Mouse (Mus musculus) kidney, postnatal 25 days (tissue): Measurements from ENCODE around the gene Exoc5.
A peak's percentile ranks its signal among the peaks of the same experiment; 100 is the strongest.

ENCODE experiments used
- DNase-seq, 2 experiments: peaks; one replicate each; pipeline ENCODE4 v3.0.0; 2021; ENCODE audit warnings: mixed read lengths in 2 of 2

Exoc5 gene

DNA sequence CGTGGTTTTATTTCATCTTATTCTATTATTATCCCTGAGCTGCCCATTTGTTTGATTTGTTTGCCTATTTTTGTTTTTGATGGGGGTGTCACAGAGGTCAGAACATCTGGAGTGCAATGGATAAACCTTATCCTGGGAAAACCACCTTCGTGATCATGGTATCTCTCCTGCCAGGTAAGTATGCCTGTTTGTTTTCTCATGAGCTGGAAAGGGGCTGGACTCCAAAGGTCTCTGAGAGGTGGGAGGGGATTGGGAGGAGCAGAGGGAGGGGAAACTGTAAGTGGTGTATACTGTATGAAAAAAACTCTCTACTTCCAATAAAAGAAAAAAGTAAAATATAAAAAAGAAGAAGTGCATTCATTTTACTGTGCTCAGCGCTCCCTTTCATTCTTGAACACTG, 64.8 kb downstream of the Exoc5 start:
- no peak for DNase-seq

DNA sequence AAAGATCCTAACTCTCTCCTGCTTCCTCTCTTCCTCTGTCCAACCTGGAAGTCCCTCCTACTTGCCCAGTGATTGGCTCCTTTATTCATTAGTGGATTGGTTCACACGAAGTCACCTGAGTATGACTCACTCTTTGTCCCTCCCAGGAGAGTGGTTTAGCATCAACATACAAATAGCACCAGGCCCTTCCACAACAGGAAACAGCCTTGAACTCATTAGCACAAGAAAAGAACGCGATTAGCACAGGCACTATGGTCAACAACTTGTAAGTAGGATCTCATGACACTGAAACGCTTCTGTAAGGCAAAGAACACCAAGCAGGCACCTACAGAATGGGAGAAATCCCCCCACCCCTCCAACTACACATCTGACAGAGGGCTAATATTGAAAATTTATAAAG, 67.7 kb downstream of the Exoc5 start:
- no peak for DNase-seq

DNA sequence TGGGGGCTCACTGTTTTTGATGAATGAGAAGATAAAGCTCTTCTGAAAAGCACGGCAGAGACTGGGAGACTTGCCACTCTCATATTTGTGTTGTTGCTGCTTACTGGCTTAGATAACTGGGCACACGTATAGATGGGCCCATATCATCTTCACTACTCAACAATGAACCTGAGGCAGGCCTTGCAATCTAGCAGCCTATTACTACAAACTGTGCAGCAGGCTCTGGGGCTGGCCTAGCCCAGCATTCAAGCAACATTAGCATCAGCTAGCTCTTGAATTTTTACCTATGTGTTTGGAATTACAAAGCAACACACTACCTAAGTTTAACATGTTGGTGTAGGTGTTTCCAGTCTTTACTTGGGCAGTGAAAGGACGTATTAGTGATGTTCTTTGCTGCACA, 72.6 kb downstream of the Exoc5 start:
- DNase-seq = no peak

DNA sequence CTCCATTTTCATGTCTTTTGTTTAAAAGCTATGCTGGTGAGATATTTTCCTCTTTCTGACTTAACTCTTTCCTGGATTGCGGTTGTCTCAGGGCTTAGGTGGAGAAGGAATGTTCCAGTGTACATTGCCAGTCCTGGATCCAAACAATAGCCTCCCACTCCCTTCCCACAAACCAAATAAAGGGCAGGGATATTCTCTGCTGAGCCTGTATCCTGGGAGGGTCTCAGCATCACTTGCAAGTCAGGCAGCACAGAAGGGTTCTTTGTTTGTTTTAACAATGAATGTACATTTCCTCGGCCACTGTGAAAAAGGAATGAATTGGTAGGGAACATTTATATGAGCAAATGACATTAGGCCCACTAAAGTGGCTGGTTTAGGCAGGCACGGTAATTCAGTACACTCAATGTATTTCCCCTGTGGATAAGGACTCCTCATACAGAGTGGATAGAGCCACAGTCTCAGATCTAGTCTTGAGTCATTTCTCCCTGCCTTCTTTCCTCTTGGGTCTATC, 74.3 kb downstream of the Exoc5 start:
- no peak for DNase-seq

DNA sequence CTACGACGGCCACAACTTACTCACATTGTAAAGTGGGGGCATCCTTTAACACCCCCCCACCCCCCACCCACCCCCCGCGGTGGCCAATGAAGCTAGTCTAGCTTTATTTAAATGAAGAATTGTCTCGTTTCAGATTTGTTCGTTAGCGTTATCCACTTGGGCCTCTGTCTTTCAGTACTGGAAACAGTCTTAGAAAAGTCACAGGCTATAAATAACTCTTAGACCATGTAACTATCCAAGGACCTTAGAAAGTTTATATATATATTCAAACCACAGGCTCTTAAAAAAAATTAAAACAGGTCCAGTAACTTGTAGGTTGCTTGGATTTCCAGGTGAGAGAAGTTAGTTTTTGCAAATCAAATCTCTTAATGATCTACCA, 75.3 kb downstream of the Exoc5 start:
- DNase-seq = no peak

DNA sequence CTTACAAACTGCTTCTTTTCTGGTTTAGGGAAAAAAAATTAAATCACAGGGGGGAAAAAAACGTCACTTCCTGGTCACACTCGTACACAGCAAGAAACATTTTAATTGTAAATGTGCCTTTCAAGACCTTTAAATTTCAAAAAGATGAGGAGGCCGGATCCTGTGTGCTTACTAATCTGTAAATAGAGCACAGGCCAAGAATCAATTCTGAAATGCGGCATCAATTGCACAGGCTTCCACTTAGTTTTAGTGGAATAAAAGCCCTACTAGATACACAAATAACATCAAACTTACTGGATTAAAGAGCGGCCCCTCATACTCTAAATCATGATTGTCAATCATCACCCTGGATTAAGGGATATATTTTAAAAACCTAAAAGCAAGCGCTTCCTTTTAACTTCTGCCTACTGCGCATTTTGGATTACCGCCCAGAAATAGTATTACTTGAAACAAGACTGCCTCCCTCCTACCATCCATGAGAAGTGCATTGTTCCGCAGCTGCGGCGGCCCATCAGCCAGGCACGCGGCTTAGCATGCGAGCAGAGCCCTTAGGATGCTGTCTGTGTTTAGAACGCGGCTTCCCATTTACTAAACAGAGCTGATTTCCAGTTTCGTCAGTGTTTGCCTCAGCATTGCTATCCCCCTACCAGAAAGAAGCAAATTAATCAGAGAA, 75.8 kb downstream of the Exoc5 start:
- peak; percentile 46 to 54 for DNase-seq

DNA sequence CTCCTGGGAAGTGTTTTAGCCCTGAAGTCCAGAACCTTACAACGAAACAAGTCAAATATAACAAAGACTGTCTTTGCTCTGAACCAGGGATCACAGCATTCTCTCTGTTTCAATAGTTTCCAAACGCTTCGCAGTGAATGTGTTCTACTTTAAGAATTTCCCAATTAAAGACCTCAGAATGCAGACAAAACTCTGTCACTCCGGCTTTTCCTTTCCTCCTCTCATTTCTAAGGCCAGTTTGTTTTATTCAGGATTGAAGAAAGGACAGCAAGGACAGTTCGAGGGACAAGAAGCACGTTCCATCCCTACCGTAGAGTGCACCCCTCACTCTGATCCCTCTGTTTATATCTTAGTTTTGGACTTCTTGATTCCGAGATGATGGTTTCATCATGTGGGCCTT, 76.6 kb downstream of the Exoc5 start:
- no peak for DNase-seq

DNA sequence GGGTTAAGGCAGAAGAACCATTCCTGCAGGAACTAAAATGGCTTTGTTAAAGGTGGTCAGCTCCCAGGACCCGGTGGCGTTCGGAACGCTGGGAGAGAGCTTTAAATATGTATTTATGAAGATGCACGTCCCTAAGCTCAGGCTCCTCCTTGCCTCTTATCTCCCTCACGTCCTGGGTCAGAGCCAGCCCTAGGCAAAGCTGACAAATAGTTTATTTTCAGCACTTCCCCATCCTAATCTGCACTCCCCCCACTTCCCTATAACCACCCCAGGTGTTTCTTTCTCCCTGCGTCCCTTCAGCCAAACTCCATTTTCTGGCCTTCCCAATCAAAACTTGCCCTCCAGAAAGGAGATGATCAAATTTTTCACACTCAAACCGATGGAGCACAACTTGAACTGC, 80.2 kb downstream of the Exoc5 start:
- DNase-seq = no peak

DNA sequence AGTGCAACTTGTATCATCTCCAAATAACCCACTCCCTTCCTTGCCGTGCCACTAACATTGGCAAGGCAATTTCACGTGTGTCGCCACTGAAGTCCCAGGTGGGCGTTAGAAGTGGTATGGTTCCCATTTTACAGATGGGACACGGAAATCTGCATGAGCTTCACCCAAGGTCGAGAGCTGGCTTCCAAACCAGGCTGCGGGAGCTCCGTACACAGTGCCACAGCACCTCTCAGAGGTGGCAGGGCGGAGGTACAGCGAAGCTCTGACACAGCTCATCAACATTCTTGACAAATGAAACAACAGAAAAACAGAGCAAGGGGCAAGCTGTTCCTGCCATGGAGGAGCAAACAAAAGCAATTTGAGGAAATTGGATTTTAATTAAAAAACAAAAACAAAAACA, 80.8 kb downstream of the Exoc5 start:
- peak in 1 of 2 experiments; percentile 4 for DNase-seq

DNA sequence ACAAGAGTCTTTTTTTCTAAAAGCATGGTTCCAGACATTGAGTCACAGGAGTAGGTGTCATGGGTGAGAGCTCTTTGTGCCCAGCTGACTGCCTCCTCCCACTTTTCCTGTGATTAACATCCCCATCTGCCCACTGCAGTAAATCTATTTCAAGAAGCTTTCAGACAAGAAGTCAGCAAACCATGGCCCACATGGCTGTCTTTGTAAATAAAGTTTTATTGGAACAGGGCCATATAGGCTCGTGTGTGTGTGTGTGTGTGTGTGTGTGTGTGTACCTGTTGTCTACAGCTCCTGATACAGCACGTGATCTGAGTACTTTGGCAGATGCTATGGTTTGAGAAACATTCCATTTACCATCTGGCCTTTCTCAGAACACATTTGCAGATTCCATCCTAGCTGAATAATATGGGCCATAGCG, 87.5 kb downstream of the Exoc5 start:
- DNase-seq = no peak

DNA sequence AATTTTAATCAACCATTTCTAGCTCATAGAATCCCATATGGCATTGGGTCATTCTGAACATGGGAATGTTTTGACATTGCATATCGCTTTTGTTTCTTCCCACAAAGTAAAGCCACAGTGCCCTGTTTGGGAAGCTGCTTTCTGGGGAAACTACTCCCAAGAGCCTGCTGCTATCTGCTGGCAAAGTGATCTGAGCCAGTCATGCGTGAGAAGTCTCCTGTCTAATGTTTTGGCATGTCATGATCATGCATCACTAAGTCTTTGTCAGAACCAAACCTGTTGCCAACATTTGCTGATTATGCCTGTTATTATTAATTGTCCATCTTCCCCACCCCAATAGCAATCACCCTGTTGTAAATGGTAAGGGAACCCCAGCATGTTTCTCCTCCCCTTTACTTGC, 94.9 kb downstream of the Exoc5 start:
- DNase-seq = no peak

DNA sequence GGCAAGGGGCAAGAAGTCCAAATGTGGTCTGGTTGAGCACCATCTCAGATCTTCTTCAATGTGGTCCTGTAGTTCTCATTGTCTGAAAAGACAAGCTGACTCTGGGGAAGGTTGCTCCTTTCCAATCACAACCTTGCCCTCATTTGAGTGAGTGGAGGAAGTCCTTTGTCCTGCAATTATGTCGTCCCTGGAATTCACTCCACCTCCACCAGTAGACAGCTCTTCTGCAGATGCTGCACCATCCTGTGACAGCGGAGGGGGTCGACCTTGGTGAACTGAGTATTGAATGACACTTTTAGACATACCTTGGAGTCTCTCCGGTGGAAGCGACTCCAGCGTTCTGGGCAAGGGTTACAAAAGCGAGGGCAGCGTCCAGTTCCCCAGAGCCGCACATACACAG, 97.8 kb downstream of the Exoc5 start:
- no peak for DNase-seq
